Mouse (Mus musculus) gastrocnemius, postnatal 4 days (tissue): ENCODE data around the gene Tnk2. TPM values are rescaled to one million over a fixed set of nuclear protein-coding genes. Genes with fewer than 3 reads are reported as not detected.

Experiments
- DNase-seq, 2 experiments: peaks; one replicate each; pipeline ENCODE4 v3.0.0; 2021 to 2022; ENCODE audit warnings: low spot score in 2 of 2, mixed read lengths in 2 of 2
- total RNA-seq, 2 experiments: library from RNA; stranded (reverse); gene quantifications; 2 replicates each; pipeline ENCODE4 v1.2.3; 2021

Gene Tnk2
- total RNA-seq, 2 experiments from 2014 or later = 79.9 to 82.7 TPM

DNA sequence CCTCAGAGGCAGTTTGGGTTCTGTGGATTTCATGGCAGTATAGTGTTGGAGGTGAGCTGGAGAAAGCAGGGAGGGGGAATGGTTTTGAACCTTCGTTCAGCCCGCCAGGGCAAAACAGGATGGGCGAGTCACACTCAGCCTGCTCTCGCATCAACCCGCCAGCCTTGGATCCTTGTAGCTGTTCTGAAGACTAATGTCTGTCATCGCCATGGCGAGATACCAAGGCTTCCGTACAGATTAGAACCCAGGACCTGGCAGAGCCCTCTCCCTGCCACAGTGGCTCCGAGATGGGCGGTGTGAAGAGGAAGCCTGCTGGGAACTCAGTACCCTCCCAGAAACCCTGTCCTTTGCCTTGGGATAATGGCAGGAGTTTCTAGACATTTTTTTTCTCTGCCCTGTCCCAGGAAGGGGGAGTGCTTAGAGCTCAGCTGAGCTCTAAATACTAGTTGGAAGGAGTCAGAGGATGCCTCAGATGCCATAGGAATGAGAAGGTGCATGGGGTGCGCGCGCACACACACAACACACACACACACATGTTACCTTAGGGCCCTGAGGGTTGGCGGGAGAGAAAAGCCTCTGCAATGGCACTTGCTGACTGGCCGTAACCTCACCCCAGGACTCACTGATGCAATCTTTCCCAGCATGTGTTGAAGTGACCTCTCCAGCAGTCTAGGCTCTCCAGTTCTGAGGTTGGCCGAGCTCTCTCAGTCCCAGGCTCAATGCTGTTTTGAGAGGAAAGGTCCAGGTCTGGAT lies 14.0 kb downstream of the Tnk2 start:
- DNase-seq = no peak

DNA sequence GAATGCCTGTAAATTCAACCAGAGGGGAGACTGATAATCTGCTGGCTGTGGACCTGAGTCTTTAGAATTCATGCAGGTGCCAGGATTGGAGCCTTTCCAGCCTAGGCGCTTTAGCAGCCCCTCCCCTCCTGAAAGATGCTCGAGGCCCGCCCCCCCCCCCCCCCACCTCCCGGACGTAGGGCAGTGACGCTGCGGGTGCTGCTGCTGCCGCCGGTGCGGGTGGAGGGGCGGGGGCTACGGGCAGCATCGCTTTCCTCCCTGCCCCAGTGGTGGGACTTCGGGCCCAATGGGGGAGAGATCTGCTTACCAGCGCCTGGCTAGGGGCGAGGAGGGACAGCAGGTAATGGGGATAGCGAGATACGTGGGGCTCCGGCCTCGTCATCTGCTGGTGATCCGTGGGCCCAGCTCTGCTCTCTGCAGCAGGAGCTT lies 15.1 kb downstream of the Tnk2 start:
- no peak for DNase-seq

DNA sequence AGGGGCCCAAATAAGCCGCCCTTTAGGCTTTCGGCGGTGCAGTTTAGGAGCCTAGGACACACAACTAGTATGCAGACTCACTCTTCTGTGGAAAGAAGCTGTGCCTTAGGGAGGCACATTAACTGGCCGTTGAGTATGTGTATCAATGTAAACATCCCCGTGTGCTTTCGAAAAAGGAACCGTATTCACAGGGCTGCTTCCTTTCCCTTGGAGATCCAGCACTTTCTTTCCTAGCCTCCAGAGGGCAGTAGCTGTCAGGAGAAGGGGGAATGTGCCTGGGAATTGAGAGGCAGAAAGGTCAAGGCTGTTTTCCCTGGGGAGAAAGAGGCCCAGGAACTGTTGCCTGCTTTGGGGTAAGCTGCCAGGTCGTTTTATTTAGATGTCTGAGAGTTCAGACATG lies 15.7 kb downstream of the Tnk2 start:
- peak in 1 of 2 experiments; percentile 59 for DNase-seq

DNA sequence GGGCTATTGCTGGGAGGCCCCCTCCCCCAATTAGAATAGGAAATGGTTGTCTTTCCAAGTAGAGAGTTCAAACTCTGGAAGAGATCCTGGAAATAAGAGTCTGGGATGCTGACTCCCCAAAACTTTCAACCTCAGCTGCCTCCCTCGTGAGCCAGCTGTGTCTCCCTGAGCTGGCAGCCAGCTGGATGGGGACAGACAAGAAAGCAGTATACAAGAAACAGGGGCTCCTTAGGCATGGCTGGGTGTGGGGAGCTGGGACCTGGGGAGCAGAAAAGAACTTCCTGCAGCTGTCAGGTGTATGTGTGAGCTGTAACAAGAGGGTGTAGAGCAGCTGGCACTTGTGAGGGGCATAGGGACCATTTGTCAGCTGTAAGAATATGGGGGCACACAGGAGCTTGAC lies 16.4 kb downstream of the Tnk2 start:
- no peak for DNase-seq

- no peak for DNase-seq
Measured at GRCm38 (mm10) chr16:32660557-32661321, 17.1 kb downstream of the Tnk2 start.

GRCm38 (mm10) chr16:32661493-32661921 lies 17.8 kb downstream of the Tnk2 start:
- DNase-seq = no peak

GRCm38 (mm10) chr16:32662372-32662771 lies 18.7 kb downstream of the Tnk2 start:
- DNase-seq = no peak

- DNase-seq = no peak
Measured at GRCm38 (mm10) chr16:32663231-32663858, 19.7 kb downstream of the Tnk2 start.

DNA sequence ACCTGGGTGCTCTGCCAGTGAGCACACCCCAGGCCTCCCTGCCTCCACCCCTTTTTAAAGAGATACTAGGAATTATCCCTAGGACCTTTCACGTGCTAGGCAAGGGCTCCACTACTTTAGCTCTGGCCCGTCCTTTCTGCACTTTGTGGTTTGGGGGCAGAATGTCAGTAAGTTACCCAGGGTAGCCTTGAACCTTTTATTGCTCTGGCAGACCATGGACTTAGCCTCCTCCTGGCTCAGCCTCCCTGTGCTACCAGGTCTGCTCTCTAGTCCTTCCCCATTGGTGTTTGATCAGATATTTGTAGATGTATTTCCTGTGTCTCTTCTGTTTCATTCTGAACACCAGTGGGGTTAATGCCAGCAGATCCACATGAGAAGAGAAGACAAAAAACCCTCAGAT lies 20.5 kb downstream of the Tnk2 start:
- DNase-seq = no peak

GRCm38 (mm10) chr16:32665851-32666665 lies 22.4 kb downstream of the Tnk2 start:
- DNase-seq = peak in 1 of 2 experiments; percentile 32

DNA sequence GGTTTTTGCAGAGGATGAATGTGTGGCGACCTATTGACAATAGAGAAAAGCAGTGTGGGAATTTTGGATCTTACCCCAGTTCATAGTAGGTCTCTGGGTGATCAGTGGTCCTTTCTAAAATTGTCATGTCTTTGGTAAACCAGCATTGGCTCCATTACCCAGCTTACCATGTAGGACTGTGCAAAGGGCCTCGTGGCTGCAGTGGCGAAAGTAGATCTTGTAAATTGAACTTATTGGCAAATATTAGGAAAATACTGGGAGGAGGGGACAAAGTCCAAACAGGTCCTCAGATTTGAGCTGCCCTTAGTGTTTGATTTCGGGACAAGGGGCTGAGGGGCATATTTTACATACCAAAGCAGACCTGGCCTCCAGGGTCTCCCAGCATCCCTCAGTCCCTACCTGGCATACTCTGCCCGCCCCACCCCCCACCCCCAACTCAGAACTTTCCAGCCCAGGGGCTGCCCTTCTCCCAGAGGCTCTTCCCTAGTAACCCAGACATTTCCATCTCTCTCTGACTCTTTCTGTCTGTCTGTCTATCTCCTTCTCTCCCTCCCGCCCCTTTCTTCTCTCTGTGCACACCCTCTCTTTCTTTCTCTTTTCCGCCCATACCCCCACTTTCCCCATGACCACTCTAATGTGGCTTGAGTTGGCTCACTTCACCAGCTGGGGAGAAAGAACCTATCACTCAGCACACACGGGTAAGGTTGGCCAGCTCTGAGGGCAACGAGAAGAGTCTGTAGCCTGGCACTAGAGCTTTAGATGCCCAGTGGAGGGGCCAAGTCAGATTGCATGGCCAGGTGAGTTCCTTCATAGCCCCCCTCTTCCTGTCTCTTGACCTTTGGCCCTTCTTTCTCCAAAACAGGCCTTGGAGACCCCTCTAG lies 23.2 kb downstream of the Tnk2 start:
- DNase-seq = peak in 1 of 2 experiments; percentile 8

GRCm38 (mm10) chr16:32667552-32667872 lies 23.8 kb downstream of the Tnk2 start:
- DNase-seq = no peak

DNA sequence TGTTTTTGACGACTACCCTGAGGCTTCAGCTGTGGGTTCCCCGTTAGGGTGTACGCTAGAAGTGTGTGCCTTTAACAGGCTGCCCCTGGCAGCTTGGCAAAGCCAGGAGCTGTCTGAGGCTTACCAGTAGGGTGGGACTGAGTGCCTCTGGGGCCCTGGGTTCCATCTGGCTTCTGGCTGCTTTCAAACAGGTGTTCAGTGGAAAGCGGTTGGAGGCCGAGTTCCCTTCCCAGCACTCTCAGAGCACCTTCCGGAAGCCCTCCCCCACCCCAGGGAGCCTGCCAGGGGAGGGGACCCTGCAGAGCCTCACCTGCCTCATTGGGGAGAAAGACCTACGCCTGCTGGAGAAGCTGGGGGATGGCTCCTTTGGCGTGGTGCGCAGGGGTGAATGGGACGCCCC lies 24.4 kb downstream of the Tnk2 start:
- DNase-seq = no peak

GRCm38 (mm10) chr16:32668472-32668871 lies 24.8 kb downstream of the Tnk2 start:
- no peak for DNase-seq

- DNase-seq = no peak
Measured at GRCm38 (mm10) chr16:32669243-32669642, 25.6 kb downstream of the Tnk2 start.

GRCm38 (mm10) chr16:32670354-32671124 lies 26.9 kb downstream of the Tnk2 start:
- DNase-seq = no peak

DNA sequence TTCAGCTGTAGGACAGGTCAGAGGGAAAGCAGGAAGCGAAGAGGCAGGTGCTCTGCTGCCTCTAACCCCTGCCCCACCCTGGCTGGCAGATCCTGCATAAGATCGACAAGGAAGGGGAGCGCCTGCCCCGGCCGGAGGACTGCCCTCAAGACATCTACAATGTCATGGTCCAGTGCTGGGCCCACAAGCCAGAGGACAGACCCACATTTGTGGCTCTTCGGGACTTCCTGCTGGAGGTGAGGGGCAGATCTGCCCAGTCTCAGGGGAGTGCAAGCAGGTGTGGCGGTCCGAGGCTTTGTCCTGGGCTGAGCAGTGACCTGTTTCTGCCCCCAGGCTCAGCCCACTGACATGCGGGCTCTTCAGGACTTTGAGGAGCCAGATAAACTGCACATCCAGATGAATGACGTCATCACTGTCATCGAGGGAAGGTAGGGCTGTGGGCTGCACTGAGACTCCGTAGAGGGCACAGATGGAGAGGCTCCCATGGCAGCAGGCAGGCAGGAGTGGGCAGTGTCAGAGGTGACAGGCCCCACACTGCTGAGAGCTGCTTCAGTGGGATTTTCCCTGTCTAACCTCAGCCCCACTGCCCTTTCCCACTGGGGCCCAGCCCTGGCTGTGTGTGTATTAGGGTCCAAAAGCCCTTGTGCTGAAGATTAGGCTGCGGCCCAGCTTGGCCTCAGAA lies 27.7 kb downstream of the Tnk2 start:
- DNase-seq = no peak

GRCm38 (mm10) chr16:32672250-32672649 lies 28.6 kb downstream of the Tnk2 start:
- DNase-seq = no peak
